10 mouse cellular contexts compared by ENCODE assay signal in genomic region chr11:96766555-96766954, GRCm38 (mm10). TPM values are rescaled to one million over a fixed set of nuclear protein-coding genes. Genes with fewer than 3 reads are reported as not detected.
DNase-seq lines count a peak whose midpoint lies in the region; ATAC-seq and TF ChIP-seq lines count a peak whose summit lies in the region.
"Had no signal": no experiment of that assay in that cellular context is flagged by ENCODE, and none has a peak within 500 bp of the region (broad histone marks: within the 10 kb centered on the region; RNA-seq: fewer than 3 reads in every experiment).

No protein-coding gene starts in this region.

- no peak for DNase-seq in gastrocnemius, adult 2 months
- no peak for DNase-seq in gastrocnemius, postnatal 36 days
- peak; percentile 90 for DNase-seq in 3T3-L1 (ENCODE audit: low read depth, low spot score)
- DNase-seq in midbrain, embryonic 10.5 days (ENCODE audit: low spot score) = no peak
- DNase-seq in thymus, postnatal 14 days = no peak
- no peak for DNase-seq in ovary, adult 18-20 months (ENCODE audit: low spot score)
- no peak for DNase-seq in B cell, adult 2 months
- DNase-seq: kidney, adult 9 months had no signal

- intact Hi-C loops in gastrocnemius, adult 2 months (cut with DNase I) = no loop called here
- intact Hi-C loops in gastrocnemius, postnatal 36 days (cut with DNase I) = loop anchor here (5.0 kb wide), 1 partner anchor 146 kb away; no protein-coding TSS in a partner anchor

- TF ChIP-seq CTCF in gastrocnemius, adult 2 months (IDR thresholded peaks at IDR 0.05) = no peak

- no peak overlapping the region for H3K4me2 ChIP-seq in embryonic facial prominence, embryonic 15.5 days (replicated peaks)

- 73% methylated on average over 12 of the region's 12 CpGs for WGBS in embryonic facial prominence, embryonic 15.5 days
- WGBS in midbrain, embryonic 10.5 days = 81% methylated on average over 12 of the region's 12 CpGs

- ATAC-seq in embryonic facial prominence, embryonic 15.5 days (ENCODE audit: insufficient number of reproducible peaks, low FRiP score, low TSS enrichment, low read depth) = no peak

- no peak overlapping the region for H3K4me3 ChIP-seq in gastrocnemius, adult 2 months
- no peak overlapping the region for H3K4me3 ChIP-seq in embryonic facial prominence, embryonic 15.5 days (replicated peaks)
- H3K4me3 ChIP-seq in midbrain, embryonic 10.5 days = no peak overlapping the region
- H3K4me3 ChIP-seq: heart, embryonic 10.5 days had no signal

- H3K9ac ChIP-seq in embryonic facial prominence, embryonic 15.5 days = no peak overlapping the region

- peaks cover 28% of the 10 kb centered on the region for H3K4me1 ChIP-seq in embryonic facial prominence, embryonic 15.5 days
- H3K4me1 ChIP-seq in midbrain, embryonic 10.5 days = peaks cover 60% of the 10 kb centered on the region

- no peaks in the 10 kb centered on the region for H3K9me3 ChIP-seq in embryonic facial prominence, embryonic 15.5 days (replicated peaks)
- no peaks in the 10 kb centered on the region for H3K9me3 ChIP-seq in midbrain, embryonic 10.5 days (replicated peaks)
- H3K9me3 ChIP-seq: heart, embryonic 10.5 days had no signal

- peaks cover 29% of the 10 kb centered on the region for H3K36me3 ChIP-seq in embryonic facial prominence, embryonic 15.5 days
- peaks cover 45% of the 10 kb centered on the region for H3K36me3 ChIP-seq in midbrain, embryonic 10.5 days

- no peaks in the 10 kb centered on the region for H3K27me3 ChIP-seq in embryonic facial prominence, embryonic 15.5 days
- no peaks in the 10 kb centered on the region for H3K27me3 ChIP-seq in midbrain, embryonic 10.5 days (ENCODE audit: low read depth, poor library complexity, severe bottlenecking)

- peak overlapping the region; percentile 80 for H3K27ac ChIP-seq in gastrocnemius, adult 2 months
- H3K27ac ChIP-seq in embryonic facial prominence, embryonic 15.5 days (replicated peaks) = 0 out of 2 replicates have a peak overlapping the region, but pooled peaks have one; percentile 22
- H3K27ac ChIP-seq in midbrain, embryonic 10.5 days (replicated peaks) = peak overlapping the region; percentile 86
- H3K27ac ChIP-seq: heart, embryonic 10.5 days had no signal

RNA-seq across cellular contexts. Expression of gene Snx11, which starts 10.8 kb away (rescaled TPM):
- total RNA-seq in gastrocnemius, adult 2 months (2021) = 10 to 100 TPM; 11.1 to 13.6 TPM
- 10 to 100 TPM; 10.0 to 10.3 TPM for total RNA-seq in gastrocnemius, postnatal 36 days (2021)
- 22.4 and 23.8 TPM in 2 replicates for polyA plus RNA-seq in embryonic facial prominence, embryonic 15.5 days (2015; fragmentation: Nextera tagmentation; extraction: Ambion mirVana)
- 27.6 and 33.0 TPM in 2 replicates for polyA plus RNA-seq in midbrain, embryonic 10.5 days (2016; fragmentation: Nextera tagmentation; extraction: Ambion mirVana)

RNA-seq across cellular contexts. Expression of gene Cbx1, which starts 22.4 kb away (rescaled TPM):
- 10 to 100 TPM; 35.0 to 42.0 TPM for total RNA-seq in gastrocnemius, adult 2 months (2021)
- 10 to 100 TPM; 33.3 to 34.3 TPM for total RNA-seq in gastrocnemius, postnatal 36 days (2021)
- polyA plus RNA-seq in embryonic facial prominence, embryonic 15.5 days (2015; fragmentation: Nextera tagmentation; extraction: Ambion mirVana) = 93.4 and 102 TPM in 2 replicates
- 193 and 198 TPM in 2 replicates for polyA plus RNA-seq in midbrain, embryonic 10.5 days (2016; fragmentation: Nextera tagmentation; extraction: Ambion mirVana)

Comparison
In these comparisons a context has a peak if more than half of its experiments do, and no peak if none do; other contexts are left out.
1. H3K27ac ChIP-seq: peak in every context shown above with its lines; median percentile 86 in midbrain, embryonic 10.5 days; 80 in gastrocnemius, adult 2 months; 22 in embryonic facial prominence, embryonic 15.5 days.